Mouse (Mus musculus): ENCODE measurements at regions not wholly inside any gene's neighbourhood (a gene's known extent, or its start where the extent isn't known, plus 50 kb on each side); places are given as distances from the start of the nearest gene placed in this dataset.

DNA sequence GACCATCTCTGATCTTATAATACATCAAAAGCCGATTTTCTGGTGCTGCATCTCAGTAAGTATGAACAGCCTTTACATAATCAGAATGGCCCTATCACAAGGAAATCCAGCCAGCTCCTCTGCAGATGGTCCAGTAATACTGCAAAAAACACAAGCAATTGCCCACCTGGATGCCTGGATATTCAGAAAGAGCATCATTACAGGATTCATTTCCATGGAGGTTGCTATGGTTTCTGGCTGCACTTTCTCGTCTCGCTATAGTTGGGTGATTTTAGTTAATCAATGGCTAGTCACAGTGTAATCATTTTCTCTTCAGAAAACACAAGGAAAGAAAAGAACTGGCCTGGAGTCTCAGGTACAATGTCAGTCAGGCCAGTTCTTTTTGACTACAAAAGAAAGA, 179.8 kb upstream of the Myo3a start:
- TF ChIP-seq CTCF (IDR thresholded peaks at IDR 0.05; ENCODE audit: low read depth, low read length) (no peak), POLR2AphosphoS5 (IDR thresholded peaks at IDR 0.05; ENCODE audit: insufficient replicate concordance, low read depth, low read length) (no peak)

Measured in G1E (cell line).